Mouse (Mus musculus) embryo, embryonic 10.5 days (tissue): ENCODE measurements at regions not wholly inside any gene's neighbourhood (a gene's known extent, or its start where the extent isn't known, plus 50 kb on each side); places are given as distances from the start of the nearest gene placed in this dataset.

Experiments used
- DNase-seq: peaks from one replicate; pipeline ENCODE4 v3.0.0-alpha.2; 2015; ENCODE audit warnings: low spot score

DNA sequence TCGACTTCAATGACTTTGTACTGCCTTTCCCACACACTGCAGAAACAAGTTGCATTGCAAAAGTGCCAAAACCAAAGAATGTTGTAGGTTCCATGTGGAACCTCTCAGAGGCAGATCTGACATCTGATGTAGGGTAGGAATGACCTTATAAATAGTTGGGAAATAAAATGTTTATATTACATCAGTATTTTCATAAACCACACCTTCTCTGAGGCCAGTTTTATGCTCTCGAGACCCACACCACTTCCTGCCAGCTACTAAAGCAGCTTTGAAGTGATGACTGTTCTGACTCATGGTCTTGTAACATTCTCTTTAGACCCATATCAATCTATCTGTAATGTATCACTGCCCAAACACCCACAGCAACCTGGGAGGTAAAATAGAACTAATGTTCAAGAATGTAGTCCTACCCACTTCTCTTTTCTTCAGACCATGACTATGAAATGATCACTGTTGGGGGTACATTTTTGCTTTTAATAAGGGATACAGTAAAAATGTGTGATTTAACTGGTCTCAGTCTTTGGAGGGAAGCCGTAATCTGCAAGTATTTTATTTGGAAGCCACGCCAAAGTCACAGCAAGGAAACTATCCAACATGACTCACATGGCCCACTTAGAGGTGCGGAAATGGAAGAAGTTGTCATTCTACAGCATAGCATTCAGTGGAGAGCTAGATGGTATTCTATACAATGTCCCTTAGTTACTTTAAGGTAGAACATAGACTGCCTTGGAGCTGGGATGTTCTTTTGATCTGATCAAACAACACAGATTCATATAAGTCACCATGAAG is 199.4 kb downstream of the Snx13 start:
- DNase-seq, result no peak

DNA sequence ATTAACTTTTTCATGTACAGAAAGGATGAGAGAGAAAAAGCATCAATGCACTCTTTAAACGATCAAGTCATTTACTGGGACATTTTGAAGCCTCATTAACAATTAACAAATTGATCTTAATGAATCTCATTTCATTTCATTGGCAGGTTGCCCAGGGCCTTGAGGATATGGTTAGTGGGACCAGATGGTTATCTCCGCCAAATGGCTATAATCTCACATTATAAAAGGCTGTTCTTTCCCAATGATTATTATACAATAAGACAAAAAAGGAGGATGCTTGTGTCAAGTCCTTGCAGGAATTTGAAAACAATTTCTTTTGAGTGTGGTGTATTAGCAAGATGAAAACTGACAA is 185.3 kb downstream of the Snx13 start:
- no peak for DNase-seq

DNA sequence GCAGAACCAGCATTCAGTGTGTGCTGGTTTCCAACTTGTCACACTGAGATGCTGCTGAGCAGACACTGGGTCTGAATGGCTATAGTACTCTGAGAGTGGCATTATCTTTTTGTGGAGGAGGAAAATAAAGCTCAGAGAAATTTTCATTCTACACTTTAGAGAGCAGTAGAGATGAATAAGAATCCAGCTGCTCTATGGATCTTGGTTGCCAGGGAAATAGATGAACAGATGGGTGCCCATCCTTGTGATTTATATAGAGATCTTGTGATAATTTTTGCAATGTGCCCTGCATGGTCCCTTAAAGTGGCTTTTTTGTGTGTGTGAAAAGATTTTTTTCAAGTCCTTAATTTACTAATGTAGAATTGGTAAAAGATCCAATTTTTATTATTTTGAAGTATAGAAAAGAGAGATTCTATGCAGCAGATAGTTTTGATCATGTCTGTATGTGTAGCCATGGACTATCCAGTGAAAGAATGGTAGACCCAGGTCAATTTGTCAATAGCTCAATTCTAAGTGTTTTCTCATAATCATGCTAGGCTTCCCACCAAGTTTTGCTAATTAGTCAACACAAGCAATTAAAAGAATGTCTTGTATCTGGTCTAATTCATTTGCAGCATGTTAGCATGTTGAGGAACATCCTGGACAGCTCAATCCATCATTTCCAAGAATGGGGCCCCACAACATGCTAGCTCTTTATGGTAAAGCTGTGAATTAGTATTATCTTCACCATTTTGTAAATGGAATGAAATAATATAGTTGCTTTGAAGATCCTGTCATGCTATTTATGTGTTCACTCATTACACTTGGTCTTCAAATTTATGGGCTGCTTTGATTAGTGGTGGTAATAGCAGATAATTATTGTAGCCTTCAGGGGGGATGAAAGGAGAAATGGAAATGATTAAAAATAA is 184.7 kb downstream of the Snx13 start:
- DNase-seq, result no peak

DNA sequence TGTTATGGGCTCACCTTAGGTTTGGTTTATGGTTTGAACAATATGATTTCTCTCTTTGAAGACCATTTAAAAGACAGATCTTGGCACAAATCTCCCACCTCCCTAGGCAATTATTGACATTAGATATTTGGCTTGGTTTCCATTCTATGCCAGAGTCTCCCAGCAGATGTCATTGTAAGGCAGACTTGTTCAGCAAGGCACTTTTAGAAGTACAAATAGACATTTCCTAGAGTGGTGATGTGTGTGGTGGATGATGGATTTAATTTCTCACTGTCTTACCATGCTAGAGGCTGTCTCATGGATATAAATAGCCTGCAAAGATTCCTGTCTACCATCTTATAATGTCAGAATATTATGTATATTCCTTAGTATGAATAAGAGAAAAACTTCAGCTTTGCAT is 173.4 kb downstream of the Snx13 start:
- no peak for DNase-seq

DNA sequence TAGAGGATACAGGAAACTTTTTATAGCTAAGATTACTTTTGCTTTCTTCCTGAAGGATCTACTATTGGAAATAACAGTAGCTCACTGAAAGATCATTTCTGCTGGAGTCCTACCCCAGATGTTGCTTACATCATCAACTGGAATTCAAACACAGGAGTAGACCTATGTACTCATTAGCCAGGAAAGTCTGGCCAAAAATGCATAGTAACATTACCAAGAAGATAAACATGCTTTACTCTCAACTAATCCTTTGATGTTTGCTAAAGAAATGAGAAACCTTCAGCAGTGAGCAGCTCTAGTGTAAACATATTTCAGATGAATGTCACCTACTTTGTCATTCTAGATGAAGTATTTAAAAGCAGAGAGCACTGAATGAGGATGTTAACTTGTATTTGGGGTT is 173.0 kb downstream of the Snx13 start:
- no peak for DNase-seq

DNA sequence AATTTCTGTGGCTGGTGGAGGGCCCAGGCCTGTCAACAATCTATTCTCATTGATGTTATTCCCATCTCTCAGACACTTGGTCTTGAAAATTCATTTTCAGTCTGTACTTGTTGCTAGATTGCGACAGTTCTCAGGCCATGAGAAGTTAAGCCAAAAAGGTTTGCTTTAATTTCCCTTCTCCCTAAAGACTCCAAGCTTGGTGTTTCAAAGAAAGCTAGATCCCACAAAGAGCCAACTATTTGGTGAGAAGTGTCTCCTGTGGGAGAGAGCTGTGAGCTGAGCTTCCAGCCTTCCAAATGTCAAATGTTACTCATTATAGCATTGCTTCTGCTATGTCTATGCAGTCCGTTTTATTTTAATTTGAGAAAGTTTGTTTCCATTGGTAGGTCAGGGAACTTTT is 169.7 kb downstream of the Snx13 start:
- no peak for DNase-seq

DNA sequence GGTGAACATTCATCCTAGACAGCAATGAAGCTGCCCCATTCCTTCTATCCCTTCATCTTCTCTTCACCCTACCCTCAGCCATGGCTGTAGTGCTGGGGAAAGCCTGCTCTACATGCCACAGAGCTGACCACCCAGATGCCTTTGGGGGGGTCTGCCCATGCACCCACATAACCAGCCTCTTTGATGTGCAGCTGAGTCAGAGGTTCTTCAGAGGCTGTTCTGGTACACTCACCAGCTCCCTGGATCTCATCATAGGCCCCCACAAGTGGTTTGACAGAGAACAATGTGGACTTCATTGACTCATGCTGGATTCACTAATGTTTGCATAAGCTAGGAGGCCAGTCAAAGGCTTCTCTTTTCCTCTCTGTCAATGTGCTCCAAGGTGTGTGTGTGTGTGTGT is 162.4 kb downstream of the Snx13 start:
- DNase-seq, result no peak

DNA sequence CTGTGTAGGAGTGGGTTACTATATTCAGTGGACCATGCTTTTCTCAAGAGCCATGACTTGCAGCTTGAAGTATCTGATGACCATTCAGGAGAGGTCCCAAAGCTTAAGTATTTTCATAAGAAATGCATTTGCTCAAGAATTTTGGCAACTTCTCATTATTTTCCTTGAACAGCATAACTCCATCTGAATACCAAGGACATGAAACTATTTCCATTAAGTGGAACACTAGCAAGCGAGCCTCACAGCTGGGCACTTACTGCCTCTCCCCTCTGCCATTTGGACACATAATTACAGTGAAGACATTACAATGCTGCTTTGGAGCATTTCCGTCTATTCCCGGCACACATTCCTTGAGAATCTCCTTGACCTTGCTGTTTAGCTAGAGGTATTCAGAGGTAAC is 160.6 kb downstream of the Snx13 start:
- DNase-seq, result no peak

DNA sequence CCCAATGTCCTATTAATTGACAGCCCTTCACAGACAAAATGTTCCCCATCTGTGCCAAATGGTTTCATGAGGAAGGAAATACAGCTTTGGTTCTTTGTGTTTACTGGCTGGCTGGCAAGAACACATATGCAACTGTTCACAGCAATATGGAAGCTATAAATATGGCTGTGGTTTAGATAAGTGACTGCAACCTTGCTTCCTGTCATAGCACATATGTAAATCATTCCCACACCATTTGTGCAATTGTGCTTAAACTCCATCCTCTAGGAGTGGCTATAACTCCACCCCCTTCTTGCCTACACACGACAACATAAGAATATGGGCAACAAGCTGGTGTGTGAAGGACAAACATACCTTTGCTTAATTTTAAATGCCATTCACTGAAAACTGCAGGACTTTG is 156.4 kb downstream of the Snx13 start:
- no peak for DNase-seq

DNA sequence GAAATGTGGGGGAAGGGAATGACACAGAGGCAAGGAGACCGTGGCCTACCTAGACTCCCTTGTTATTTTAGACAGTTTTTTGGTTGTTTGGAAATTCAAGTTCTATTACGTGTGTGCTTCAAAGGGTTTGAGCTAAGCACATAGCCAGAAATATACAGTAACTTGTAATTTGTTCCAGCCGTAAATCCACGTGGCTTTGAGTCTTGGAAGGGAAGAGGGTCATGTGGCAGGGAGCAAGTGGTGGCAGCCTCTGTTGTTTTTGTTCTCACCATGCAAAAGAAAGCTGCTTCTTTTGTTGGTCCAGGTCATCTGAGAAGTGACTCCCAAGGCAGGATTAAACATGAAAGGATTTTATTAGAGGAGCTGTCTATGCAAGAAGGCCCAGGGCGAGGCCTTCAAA is 153.1 kb downstream of the Snx13 start:
- peak; percentile 31 for DNase-seq
